Mouse (Mus musculus): ENCODE data around the gene Eid2. TPM values are rescaled to one million over a fixed set of nuclear protein-coding genes. Genes with fewer than 3 reads are reported as not detected.
"Not testable (repeated sequence)": the region's sequence is repeated elsewhere in the genome, so short reads cannot be mapped to it uniquely, and the experiment has no call there.

Eid2 gene
- total RNA-seq (2021) = 27.4 and 29.8 TPM in 2 replicates
- long read RNA-seq, experiment 1, transcript Eid2-201 (1 exons, 1,392 nt) = major isoform, 63 of 63 reads
- long read RNA-seq, experiment 1, partial matches to known transcripts = 0 of 63 reads
- long read RNA-seq, experiment 1, other reads (novel, unspliced or antisense) = 0 of 63 reads
- long read RNA-seq, experiment 2, transcript Eid2-201 (1 exons, 1,392 nt) = major isoform, 53 of 53 reads
- long read RNA-seq, experiment 2, partial matches to known transcripts = 0 of 53 reads
- long read RNA-seq, experiment 2, other reads (novel, unspliced or antisense) = 0 of 53 reads

DNA sequence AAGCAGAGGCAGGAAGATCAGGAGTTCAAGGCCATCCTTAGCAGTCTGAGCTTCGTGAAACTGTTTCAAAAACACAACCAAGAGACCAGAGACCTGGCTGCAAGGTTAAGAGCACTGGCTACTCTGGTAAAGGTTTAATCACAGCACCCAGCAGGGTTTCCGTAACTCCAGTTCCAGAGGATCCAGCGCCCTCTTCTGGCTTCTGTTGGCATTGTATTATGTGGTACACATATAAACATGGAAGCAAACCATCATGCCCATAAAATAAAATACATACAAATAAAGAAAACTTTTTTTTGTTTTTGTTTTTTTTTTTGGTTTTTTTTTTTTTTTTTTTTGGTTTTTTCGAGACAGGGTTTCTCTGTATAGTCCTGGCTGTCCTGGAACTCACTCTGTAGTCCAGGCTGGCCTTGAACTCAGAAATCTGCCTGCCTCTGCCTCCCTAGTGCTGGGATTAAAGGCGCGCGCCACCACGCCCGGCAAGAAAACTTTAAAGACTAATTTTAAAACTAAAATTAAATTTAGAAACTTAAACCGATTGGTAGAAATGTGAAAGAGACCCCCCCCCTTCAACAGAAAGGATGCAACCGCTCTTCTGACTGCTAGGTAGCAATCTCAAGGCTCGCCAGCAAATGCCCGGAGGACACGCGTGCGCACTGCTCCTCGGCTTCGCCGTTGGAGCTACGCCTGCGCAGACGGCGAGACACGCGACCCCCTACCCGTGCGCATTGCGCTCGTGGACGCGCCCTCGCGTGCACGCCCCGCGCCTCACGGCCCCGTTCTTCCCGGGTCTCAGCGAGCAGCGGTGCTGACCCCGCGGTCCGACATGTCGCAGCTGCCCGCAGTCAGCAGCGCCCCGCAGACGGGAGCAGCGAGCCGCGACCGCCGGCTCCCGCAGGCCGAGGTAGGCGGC lies at the start of gene Eid2:
Gene Eid2, plus strand, starts transcription at position 753 of the 913 bp plus-strand sequence.
- peak; percentile 92 for DNase-seq

DNA sequence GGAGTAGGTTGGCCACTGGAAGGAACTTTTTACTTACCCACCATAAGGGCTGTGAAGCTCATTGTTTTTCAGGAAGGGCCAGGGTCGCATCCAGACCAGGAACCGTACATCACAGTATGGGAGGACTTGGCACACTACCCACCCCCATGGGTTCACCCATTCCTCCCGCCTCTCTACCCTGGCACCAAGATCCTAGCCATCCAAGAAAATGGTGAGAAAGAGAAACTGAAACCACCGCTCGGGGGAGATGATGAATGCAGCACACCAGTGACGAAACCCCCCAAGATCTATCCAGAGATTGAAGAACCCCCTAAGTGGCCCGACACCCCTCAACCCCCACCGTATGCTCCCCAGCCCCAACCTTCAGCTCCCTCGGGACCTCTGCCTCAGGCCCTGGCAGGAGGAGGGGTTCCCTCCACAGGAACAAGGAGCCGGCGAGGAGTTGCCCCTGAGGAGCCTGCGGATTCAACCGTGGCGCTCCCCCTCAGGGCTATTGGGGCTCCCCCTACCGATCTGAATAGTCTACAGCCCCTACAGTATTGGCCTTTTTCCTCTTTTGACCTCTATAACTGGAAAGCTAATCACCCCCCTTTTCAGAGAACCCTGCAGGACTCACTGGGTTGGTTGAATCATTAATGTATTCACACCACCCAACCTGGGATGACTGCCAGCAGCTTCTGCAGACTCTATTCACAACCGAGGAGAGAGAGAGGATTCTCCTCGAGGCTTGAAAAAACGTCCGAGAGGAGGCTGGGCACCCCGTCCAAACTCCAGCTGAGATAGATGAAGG lies 48.5 kb upstream of the Eid2 start:
- DNase-seq = peak; percentile 52

DNA sequence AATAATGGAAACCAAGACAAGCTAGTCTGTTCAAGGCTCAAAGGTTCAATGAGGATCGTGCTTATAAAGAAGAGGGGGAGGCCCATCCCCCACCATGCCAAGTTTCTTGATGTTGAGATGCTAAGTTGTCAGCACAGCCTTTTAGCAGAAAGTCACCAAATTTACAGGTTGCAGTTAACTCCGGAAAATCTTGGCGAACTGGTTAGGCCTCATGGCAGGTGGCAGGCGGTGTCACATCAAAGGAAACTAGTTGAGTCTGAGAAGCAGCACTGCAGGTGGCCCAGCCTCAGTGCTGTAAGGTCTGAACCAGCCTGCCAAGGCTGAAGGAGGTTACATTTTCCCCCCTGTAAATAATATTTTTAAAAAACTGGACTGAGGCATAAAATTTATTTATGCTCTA lies 40.8 kb upstream of the Eid2 start:
- DNase-seq = not testable (repeated sequence)

DNA sequence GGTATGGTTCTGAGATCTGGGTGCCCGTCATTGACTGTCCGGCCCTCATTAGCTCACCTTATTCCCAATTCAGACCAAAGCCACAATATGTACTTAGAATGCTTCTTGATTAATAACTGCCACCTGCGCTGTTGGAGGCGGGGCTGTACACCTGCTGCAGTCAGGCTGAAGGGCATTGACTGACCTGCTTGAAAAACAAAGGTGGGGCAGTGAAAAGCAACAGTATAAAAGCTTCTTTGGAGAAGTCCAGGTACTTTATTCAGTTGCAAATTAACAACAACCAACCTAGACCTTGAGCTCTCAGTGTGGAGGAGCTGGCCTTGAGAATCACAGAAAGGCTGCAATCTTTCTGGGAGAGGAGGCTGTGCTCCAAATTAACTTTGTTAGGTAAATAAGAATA lies 40.3 kb upstream of the Eid2 start:
- not testable (repeated sequence) for DNase-seq

DNA sequence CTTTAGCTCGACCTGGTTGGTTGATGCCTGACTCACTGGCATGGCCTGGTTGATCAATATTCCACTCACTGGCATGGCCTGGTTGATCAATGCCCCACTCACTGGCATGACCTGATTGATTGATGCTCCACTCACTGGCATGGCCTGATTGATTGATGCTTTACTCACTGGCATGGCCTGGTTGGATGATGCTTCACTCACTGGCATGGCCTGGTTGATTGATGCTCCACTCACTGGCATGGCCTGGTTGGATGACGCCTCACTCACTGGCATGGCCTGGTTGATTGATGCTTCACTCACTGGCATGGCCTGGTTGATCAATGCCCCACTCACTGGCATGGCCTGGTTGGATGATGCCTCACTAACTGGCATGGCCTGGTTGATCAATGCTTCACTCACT lies 23.7 kb upstream of the Eid2 start:
- DNase-seq = not testable (repeated sequence)

DNA sequence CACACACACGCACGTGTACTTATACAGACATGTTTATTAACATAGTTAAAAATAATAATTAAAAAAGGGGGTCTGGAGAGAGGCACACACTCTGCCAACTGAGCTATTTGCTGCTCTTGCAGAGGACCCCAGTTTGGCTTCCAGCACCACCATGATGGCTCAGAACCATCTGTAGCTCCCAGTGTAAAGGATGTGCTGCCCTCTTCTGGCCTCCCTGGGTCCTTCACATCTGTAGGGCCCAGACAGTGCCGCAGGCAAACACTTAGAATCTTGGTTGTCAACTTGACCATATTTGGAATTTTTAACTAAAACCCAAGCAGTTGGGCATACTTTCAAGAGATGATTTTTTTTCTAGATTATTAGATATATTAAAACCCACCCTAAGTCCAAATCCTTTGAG lies 18.7 kb upstream of the Eid2 start:
- DNase-seq = no peak

DNA sequence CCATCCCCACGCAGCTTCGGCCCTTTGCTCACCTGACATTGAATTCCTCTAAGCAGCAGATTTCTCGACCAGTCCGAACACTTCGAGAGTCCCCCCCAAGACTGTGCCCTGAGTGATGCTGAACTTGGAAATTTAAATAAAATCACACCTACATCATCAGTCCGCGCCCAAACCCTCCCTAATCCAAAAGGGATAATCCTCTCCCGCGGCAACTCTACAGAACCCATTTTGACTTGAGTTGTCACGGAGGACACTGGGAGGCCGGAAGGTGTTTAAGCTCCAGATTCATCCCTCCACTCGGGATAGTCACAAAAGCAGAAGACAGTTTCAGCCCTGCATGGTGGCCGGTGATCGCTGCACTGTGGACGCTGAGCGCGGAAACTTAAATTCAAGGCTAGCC lies 15.7 kb upstream of the Eid2 start:
- DNase-seq = no peak

DNA sequence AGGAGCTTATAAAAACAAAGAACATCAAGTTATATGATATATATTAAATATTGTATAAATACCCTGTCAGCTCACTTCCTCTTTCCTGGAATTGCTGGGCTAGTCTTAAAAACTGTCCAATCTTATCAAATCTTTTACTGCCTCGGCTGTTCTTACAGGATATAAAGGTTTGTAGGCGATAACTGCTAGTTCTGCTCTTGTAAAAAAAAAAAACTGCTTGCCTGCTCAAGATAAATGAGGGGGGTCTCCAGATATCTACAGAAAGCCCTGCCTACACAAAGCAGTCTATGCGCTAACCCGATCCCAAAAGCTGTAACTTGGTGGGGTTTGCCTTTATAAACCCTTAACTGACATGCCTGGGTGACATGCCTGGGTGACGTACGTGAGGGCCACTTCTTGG lies 13.1 kb upstream of the Eid2 start:
- DNase-seq = no peak

DNA sequence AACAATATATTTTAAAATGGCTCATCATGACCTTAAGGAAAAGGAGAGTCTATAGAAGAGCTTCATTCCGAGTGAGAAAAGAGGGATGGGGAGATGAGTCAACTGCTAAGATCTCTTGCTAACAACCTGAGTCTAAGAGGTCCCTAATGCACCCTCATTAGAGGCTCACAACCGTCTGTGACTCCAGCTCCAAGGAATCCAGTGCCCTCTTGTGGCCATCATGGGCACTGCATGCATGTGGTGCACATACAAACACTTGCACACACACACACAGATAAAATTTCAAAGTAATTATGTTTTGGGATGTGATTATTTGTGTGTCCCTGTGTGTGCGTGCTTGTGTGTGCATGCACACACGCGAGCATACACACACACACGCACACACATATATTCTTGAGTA lies 12.2 kb upstream of the Eid2 start:
- DNase-seq = no peak

DNA sequence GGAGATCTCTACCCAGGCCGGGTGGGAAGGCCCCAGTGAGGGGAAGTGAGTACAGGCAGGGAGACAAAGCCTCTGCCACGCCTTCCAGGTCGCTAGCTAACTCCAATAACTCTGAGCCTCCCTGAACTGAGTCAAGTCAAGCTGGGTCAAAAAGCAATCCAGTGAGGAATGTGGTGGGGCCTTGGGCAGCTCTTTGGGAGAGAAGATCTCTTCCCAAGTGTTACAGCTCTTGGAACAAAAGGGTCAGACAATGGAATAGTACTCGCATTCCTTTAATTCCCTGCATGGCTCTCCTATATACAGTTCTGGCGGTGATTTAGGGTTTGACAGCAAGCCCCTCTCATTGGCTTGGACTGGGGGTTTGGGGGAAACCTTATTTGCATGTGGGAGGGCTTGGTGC lies 4.8 kb upstream of the Eid2 start:
- DNase-seq = no peak

DNA sequence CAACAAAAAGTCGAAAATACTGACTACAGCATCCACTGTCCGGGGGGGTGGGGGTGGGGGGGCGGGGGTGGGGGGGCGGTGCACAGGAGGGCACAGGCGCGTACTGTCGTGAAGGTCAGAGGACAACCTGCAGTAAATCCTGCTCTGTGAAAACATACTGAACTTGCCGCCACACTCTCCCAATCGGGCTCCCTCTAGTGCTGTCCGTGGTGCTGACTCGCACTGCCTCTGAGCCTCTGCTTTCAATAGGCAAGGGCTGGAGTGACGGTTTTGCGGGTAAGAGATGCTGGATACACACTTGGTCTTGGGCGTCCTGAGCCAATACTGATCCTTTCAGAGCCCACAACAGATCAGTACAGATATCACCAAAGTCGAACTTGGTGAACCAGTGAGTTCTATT lies 3.9 kb upstream of the Eid2 start:
- peak; percentile 88 for DNase-seq

DNA sequence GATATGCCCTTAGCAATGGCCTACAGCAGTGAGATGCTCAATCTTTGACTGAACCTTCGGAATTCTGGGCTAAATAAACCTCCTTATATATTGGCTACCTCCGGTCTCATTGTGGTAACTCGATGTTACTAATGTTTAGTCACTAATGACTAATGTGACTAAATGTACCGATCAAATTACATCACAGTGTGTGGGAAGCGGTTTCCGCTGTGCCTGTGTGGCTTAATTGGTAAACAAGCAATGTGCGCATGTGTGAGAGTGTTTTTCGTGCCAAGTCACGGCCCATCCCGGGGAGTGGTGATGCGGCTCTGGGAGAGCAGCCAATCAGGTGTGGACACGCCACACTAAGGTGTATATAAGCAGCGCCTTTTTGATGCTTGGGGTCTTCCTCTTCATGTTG lies 2.3 kb upstream of the Eid2 start:
- DNase-seq = no peak

DNA sequence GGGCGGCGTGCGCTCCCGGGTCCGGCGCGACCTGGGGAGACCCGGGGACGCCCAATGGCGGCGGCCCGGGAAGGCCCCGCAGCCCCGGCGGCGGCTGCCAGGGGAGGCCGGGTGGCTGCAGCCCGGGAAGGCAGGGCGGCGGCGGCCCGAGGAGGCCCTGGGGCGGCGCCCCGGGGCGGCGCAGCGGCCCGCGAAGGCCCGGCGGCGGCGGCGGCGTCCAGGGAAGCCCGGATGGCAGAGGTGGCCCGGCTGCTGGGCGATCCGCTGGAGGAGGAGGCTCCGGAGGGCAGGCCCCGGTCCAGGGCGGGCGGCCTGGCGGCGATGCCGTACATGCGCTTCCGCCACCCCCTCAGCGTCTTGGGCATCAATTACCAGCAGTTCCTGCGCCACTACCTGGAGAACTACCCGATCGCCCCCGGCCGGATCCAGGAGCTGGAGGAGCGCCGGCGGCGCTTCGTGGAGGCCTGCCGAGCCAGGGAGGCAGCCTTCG lies 406 bp downstream of the Eid2 start:
- DNase-seq = peak; percentile 84

DNA sequence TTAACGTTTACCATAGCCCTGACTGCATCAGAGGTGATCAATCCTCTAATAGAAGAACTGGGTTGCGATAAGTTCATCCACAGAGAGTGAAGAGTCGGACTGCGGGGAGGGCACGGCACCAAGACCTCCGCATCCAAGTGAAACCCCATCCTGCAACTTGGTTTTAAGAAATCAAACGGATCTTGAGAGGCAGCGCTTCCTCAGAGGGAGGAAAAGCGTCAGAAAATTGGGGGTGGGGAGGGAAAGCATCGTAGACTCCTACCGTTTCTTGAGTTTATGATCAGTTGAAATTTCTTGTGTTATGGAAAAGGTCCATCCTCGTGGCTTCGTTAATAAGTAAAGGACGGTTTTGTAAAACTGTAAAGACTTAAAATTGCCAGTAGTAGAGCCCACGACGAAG lies 895 bp downstream of the Eid2 start:
- no peak for DNase-seq

DNA sequence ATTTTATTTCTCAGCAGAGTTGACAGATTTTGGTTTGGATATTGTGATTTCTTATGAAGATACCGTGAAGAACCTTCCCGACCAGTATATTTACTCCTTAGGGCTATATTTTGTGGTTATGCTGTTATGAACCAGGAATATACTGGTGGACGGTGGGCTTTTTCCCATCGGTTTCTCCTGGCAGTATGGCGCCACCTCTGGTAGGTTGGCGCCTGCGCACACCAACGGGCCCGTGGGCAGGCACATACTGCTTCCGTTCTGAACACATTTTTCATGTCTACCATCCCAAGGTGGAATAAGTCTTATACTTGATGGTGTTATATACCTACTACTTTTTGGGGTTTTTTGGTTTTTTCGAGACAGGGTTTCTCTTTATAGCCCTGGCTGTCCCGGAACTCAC lies 1.7 kb downstream of the Eid2 start:
- peak; percentile 21 for DNase-seq

DNA sequence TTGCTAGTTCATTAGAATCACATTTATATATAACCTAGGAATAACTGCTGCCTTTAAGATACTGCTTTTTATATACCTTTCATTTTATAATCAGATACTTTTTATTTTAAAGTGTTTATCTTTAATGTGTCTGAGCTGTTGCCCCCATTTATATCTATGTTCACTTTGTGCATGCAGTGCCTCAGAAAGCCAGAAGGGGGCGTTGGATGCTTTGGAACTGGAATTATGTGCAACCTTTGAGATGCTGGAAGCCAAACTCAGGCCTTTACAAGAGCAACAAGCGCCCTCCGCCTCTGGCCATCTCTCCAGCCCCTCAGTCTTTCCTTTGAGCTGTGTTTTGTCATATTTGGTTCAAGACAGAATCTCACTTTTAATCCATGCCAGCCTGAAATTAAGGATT lies 4.1 kb downstream of the Eid2 start:
- no peak for DNase-seq

DNA sequence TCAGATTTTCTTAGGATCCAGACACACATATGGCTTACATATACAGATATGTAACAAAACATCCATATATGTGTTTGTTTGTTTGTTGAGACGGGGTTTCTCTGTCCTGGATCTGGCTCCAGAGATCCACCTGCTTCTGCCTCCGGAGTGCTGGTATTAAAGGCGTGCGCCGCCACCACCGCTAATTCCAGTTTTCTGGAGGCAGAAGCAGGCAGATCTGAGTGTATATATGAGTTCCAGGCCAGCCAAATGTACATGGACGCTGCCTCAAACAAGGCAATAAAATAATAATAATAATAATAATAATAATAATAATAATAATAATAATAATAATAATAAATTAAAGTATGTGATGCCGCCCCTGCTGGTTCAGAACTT lies 9.5 kb downstream of the Eid2 start:
- DNase-seq = no peak

DNA sequence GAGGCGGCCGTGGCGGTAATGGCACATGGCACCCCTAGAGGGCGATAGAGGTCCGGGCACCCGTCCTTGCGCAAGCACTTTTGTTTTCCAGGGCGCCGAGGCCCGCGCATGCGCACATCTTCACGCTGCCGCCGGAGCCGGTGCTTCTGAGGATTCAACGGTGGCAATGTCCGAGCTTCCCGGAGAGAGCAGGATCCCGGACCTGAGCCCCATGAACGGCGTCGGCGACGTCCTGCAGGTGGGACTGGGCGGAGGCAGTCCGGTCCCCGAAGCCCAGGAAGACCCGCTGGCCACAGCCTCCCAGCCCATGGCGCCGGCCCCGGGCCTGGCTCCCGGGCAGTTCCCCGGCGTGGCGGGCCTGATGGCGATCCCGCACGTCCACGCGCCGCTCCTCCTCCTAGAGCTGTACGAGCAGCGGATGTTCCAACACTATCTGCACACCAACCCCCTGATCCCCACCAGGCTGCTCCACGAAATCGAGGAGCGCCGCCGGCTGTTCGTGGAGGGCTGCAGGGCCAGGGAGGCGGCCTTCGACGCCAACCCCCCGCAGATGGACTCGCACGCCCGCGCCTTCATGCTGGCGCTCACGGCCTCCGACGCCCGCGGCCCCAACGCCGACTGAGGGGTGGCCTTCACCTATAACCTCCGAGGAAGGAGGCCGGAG lies 10.1 kb downstream of the Eid2 start, which contains the start of gene Eid2b:
Gene Eid2b, plus strand, starts transcription at position 125 of the 664 bp plus-strand sequence.
- peak; percentile 97 for DNase-seq

DNA sequence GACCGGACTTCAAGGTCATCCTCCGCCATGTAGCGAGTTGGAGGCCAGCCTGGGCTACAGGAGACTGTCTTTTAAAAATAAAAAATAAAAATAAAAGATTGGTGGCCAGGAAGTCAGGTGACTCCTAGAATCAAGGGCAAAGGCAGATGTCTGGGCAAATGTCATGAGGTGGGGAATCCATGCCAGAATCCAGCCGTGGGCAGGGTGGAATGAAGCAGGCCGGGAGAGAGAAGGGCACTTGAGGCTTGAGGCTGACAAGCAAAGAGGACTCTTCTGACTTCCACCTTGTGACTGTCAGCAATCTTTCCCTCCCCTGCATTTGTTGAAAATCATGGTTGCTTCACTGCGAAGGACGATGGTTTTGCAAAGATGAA lies 10.6 kb downstream of the Eid2 start:
- DNase-seq = no peak

DNA sequence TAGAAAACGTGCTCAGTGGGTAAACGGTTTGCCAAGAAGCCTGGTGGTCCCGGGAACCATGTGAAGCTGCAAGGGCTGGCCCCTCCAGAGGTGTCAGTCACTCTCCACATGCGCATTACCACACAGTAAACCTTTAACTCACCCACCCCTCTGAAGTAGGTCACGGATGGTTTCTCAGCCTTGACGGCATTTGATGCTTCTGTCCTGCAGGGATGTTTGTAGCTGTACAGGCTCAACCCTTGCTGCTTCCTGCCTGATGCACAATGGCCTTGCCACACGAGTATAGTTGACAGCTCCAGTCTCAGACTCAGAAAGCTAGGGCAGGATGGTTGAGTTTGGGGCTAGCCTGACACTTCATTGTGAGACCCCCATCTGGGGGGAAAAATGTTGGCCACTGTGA lies 12.9 kb downstream of the Eid2 start:
- no peak for DNase-seq

DNA sequence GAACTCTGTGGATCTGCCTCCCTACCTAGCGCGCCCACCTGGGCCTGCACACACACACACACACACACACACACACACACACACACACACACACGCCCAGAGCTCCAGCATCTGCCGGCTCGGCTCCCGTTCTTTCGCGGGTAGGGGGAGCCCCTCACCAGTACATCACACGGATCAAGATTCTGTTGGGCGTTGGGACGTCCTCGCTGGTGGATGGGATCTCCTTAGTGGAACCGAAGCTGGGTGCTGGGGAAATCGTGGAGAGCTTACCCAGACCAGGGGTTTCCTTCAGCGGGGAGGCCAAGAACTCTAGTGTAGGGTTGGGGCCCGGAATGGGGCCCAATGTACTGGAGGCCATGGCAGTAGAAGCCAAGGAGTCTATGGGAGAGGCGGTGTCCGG lies 22.5 kb downstream of the Eid2 start:
- DNase-seq = no peak
